Mouse (Mus musculus) G1E (cell line): ENCODE results near the gene Plpp7. TPM values are rescaled to one million over a fixed set of nuclear protein-coding genes. Genes with fewer than 3 reads are reported as not detected.

ENCODE experiments used
- ATAC-seq: 2 replicates; pipeline ENCODE4 v1.8.0; 2016; ENCODE audit warnings: mild to moderate bottlenecking; ENCODE audit not compliant: insufficient number of reproducible peaks, poor library complexity, low FRiP score, severe bottlenecking; ENCODE audit errors: extremely low read depth
- DNase-seq: peaks from one replicate; pipeline ENCODE4 v3.0.0; 2012; ENCODE audit warnings: low spot score
- H3K27me3 ChIP-seq: 2 replicates; pipeline ENCODE4 v1.6.1; 2012; ENCODE audit warnings: mild to moderate bottlenecking, low read length, inconsistent platforms; ENCODE audit not compliant: insufficient read depth
- H3K36me3 ChIP-seq: replicated peaks from 2 replicates; pipeline ENCODE3; 2012; ENCODE audit warnings: mild to moderate bottlenecking, inconsistent platforms
- H3K4me1 ChIP-seq: 2 replicates; pipeline ENCODE4 v1.6.1; 2012; ENCODE audit warnings: low read depth, low read length, inconsistent platforms, mixed read lengths; ENCODE audit not compliant: insufficient read depth
- H3K4me3 ChIP-seq: 2 replicates; pipeline ENCODE4 v1.5.1; 2012; ENCODE audit warnings: low read depth, mild to moderate bottlenecking, inconsistent platforms, low read length, moderate library complexity, mixed read lengths
- H3K9me3 ChIP-seq: replicated peaks from 2 replicates; pipeline ENCODE4 v1.6.1; 2012; ENCODE audit warnings: inconsistent platforms
- CTCF ChIP-seq: IDR thresholded peaks from 2 replicates; pipeline ENCODE4 v1.5.1; 2012; ENCODE audit warnings: low read depth, low read length, inconsistent platforms, mixed read lengths
- GATA1 ChIP-seq: IDR thresholded peaks from 2 replicates; pipeline ENCODE4 v1.6.1; 2012; ENCODE audit warnings: borderline replicate concordance, low read length, inconsistent platforms, mixed read lengths
- GATA2 ChIP-seq: IDR thresholded peaks from 2 replicates; pipeline ENCODE4 v1.6.1; 2012; ENCODE audit warnings: low read depth, low read length, inconsistent platforms, borderline replicate concordance
- POLR2AphosphoS5 ChIP-seq: IDR thresholded peaks from 2 replicates; pipeline ENCODE4 v1.6.1; 2012; ENCODE audit warnings: low read depth, low read length, inconsistent platforms; ENCODE audit not compliant: insufficient replicate concordance
- TAL1 ChIP-seq: conservative IDR thresholded peaks from 2 replicates; pipeline ENCODE4 v1.6.1; 2012; ENCODE audit warnings: low read depth, low read length, inconsistent platforms, mixed read lengths
- polyA plus RNA-seq: library from polyadenylated mRNA; stranded (reverse); fragments of >175 nt; gene quantifications from 2 replicates; pipeline ENCODE4 v1.2.3, GENCODE M21; 2012
- total RNA-seq, 2 experiments: library from RNA; stranded (forward) in 1 of 2; stranded (reverse) in 1 of 2; fragments of 200-1000 nt in 1 of 2; fragments of >200 nt in 1 of 2; fragmentation: Nextera tagmentation in 1 of 2; gene quantifications; 2 replicates each; pipeline ENCODE4 v1.2.3; 2014 to 2017

Gene Plpp7
- total and polyA plus RNA-seq, 3 experiments = 0.44 TPM; not detected in 1

DNA sequence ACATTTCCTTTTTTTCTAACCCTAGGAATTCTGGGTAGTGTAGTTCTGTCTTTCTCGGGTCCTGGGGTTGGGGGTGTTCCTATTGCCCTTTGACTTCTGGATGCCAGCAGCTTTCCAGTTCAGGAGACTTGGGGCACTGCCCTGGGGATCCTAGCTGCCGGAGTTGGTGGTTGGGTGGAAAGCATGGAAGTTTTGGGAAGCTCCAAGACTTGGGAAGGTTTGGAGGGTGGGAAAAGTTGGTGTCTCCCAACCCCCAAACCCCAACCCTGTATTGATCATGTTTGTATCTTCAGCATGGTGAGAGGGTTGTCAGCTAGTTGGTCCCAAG lies 10.5 kb upstream of the Plpp7 start:
- H3K4me1 ChIP-seq = peaks cover 42% of the 10 kb centered on the region
- peak overlapping the region; percentile 71; the same call in 1 of the 2 replicates for H3K4me3 ChIP-seq
- H3K9me3 ChIP-seq = peaks cover 11% of the 10 kb centered on the region
- peaks cover 71% of the 10 kb centered on the region for H3K27me3 ChIP-seq
- DNase-seq (no peak), ATAC-seq (no peak)
- TF ChIP-seq CTCF = no peak
- TF ChIP-seq GATA1 = no peak
- no peak for TF ChIP-seq GATA2
- TF ChIP-seq TAL1 = no peak
- no peak for TF ChIP-seq POLR2AphosphoS5
- no peaks in the 10 kb centered on the region for H3K36me3 ChIP-seq

DNA sequence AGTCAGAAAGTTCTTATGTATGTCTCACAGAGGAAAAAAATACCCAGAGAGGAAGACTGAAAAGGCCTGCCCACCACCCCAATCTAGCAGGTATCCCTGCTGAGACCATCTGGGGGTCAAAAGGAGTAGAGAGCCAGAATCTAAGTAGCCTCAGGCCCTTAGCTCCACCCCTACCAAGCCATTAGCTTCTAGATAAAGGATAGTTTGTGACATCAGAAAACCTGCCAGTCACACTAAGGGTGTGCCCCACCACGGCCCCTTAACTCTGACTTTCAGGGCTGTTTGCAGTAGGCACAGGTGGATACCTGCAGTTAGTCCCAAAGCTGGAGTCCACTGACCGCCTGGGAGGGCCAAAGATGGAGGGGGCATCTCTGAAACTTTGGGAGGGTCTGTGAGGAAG lies 10.1 kb upstream of the Plpp7 start:
- no peak overlapping the region for H3K4me3 ChIP-seq
- ATAC-seq (no peak), DNase-seq (no peak)
- peaks cover 11% of the 10 kb centered on the region for H3K9me3 ChIP-seq
- H3K4me1 ChIP-seq = peaks cover 42% of the 10 kb centered on the region
- H3K36me3 ChIP-seq = no peaks in the 10 kb centered on the region
- peaks cover 75% of the 10 kb centered on the region for H3K27me3 ChIP-seq
- TF ChIP-seq POLR2AphosphoS5 (no peak), CTCF (no peak), TAL1 (no peak), GATA1 (no peak), GATA2 (no peak)

DNA sequence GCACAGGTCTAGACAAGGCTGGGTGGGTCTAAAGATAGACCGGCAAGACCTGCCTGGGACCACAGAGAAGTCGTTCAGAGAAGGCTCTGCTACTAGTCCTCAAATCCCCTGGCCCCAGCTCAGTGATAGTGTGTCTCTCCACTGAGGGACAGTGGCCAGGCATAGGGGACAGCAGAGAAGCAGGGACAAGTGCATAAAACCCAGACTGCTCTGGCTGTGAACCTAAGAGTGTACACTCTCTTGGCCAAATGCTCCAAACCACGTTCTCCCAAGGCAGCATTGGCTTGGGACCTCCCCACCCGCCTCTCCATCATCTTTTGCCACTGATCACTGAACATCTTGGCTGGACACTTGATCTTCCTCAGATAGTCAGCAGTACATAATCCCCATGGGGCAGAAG lies 7.7 kb upstream of the Plpp7 start:
- H3K4me3 ChIP-seq = no peak overlapping the region
- ATAC-seq (no peak), DNase-seq (no peak)
- no peaks in the 10 kb centered on the region for H3K36me3 ChIP-seq
- TF ChIP-seq CTCF (no peak), TAL1 (no peak), GATA2 (no peak), POLR2AphosphoS5 (no peak), GATA1 (no peak)
- H3K9me3 ChIP-seq = peaks cover 11% of the 10 kb centered on the region
- H3K4me1 ChIP-seq = peaks cover 25% of the 10 kb centered on the region
- H3K27me3 ChIP-seq = peaks cover 77% of the 10 kb centered on the region

DNA sequence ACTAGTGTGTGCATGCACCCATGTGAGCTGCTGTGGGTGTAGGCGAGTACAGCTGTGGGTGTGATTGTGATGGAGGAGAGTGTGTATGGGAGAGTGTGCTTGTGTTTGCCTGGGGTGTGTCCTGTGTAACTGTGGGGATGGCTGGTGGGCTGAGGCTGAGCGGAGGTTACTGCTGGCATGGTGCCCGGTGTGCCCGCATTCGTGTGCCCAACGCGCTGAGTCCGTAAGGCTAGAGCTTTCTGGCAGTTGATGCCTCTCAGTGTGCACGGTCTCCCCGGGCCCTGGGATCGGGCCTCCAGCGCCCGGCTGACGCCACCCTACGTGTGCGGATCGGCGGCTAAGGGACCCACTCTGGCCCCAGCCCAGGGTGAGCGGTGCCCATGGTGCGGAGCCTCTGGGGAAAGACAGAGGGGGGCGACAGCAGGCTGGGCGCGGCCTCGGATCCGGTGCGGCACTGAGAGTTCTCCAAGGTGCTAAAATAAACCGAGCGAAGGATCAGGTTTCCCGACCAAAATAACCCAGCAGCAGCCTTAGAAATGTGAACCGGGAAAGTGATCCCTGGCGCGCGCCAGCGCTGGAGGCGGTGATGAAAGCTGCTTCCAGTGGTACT lies 6.9 kb upstream of the Plpp7 start:
- Histone ChIP-seq H3K4me1 (peaks cover 20% of the 10 kb centered on the region), H3K27me3 (peaks cover 71% of the 10 kb centered on the region), H3K9me3 (peaks cover 6% of the 10 kb centered on the region), H3K4me3 (no peak overlapping the region), H3K36me3 (no peaks in the 10 kb centered on the region)
- ATAC-seq (no peak), DNase-seq (no peak)
- TF ChIP-seq CTCF = no peak
- TF ChIP-seq TAL1 = no peak
- no peak for TF ChIP-seq POLR2AphosphoS5
- no peak for TF ChIP-seq GATA2
- TF ChIP-seq GATA1 = no peak

DNA sequence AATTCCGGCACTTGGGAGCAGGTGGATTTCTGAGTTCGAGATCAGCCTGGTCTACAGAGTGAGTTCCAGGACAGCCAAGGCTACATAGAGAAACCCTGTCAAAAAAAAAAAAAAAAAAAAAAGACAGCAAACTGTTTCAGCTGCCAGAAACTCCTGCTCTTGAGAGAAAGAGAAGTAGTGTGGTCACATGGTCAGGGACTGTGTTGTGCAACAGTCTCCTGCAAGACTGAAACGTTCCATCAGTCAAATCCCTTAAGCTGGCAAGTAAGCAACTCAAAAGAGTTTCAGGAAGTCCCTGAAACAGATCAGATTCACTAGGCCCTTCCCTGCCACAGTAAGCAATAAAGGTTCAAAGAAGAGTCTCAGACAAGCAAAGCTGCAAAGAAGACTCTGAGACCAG lies 5.7 kb upstream of the Plpp7 start:
- Histone ChIP-seq H3K27me3 (peaks cover 62% of the 10 kb centered on the region), H3K4me3 (no peak overlapping the region), H3K9me3 (no peaks in the 10 kb centered on the region), H3K4me1 (peaks cover 9% of the 10 kb centered on the region), H3K36me3 (no peaks in the 10 kb centered on the region)
- ATAC-seq = no peak
- no peak for DNase-seq
- TF ChIP-seq GATA2 (no peak), POLR2AphosphoS5 (no peak), GATA1 (no peak), TAL1 (no peak), CTCF (no peak)

DNA sequence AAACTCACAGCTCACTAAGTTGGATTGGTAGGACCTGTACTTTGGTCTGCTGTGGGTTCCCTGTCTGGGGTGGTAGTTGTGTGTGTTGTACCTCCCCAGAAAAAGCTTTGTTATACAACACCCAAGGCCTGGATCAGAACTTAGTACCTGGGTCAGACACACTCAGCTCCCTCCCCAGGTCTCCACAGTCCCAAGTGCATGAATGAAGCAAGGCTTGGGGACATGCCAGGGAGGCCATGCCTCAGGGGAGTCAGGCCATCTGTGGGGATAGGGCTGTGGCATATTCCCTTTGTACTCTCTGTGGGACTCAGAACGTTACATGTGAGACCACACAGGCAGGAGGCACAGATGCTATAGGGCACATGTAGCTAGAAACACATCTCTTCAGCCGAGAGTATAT lies 5.2 kb upstream of the Plpp7 start:
- Histone ChIP-seq H3K4me3 (no peak overlapping the region), H3K4me1 (peaks cover 5% of the 10 kb centered on the region), H3K27me3 (peaks cover 59% of the 10 kb centered on the region), H3K9me3 (no peaks in the 10 kb centered on the region), H3K36me3 (no peaks in the 10 kb centered on the region)
- TF ChIP-seq TAL1 = no peak
- no peak for TF ChIP-seq GATA2
- TF ChIP-seq GATA1 = no peak
- no peak for TF ChIP-seq CTCF
- no peak for TF ChIP-seq POLR2AphosphoS5
- ATAC-seq (no peak), DNase-seq (no peak)
